Mouse (Mus musculus) frontal cortex, postnatal 36 days (tissue): ENCODE measurements around the gene Tmod4.

Experiments used
- DNase-seq, 2 experiments: peaks; one replicate each; pipeline ENCODE4 v3.0.0; 2022; ENCODE audit warnings: low spot score in 2 of 2

The Tmod4 gene

GRCm38 (mm10) chr3:95136336-95136735 is 12.1 kb downstream of the Tmod4 start:
- DNase-seq, result no peak

- DNase-seq, result no peak
Observed at GRCm38 (mm10) chr3:95139586-95140288, 15.5 kb downstream of the Tmod4 start.

GRCm38 (mm10) chr3:95140289-95140595 is 16.0 kb downstream of the Tmod4 start:
- DNase-seq, result no peak

- DNase-seq, result no peak
Observed at GRCm38 (mm10) chr3:95140795-95141194, 16.5 kb downstream of the Tmod4 start.

GRCm38 (mm10) chr3:95141474-95141873 is 17.2 kb downstream of the Tmod4 start:
- no peak for DNase-seq

GRCm38 (mm10) chr3:95141952-95142616 is 17.8 kb downstream of the Tmod4 start, which contains the start of gene Tnfaip8l2:
TSS of gene Tnfaip8l2 (minus strand) at chr3:95142360.
- no peak for DNase-seq

- DNase-seq, result peak; percentile 84 to 87
Observed at GRCm38 (mm10) chr3:95142617-95143011, 18.3 kb downstream of the Tmod4 start.

- no peak for DNase-seq
Observed at GRCm38 (mm10) chr3:95147924-95148323, 23.6 kb downstream of the Tmod4 start.

GRCm38 (mm10) chr3:95153874-95154273 is 29.6 kb downstream of the Tmod4 start:
- DNase-seq, result peak in 1 of 2 experiments; percentile 24

- DNase-seq, result no peak
Observed at GRCm38 (mm10) chr3:95159511-95159986, 35.3 kb downstream of the Tmod4 start.

- DNase-seq, result peak; percentile 83 to 86
Observed at GRCm38 (mm10) chr3:95159987-95160963, 36.0 kb downstream of the Tmod4 start, which contains the start of gene Sema6c. TSS of gene Sema6c (plus strand) at chr3:95160457.

- no peak for DNase-seq
Observed at GRCm38 (mm10) chr3:95161041-95161551, 36.8 kb downstream of the Tmod4 start.

GRCm38 (mm10) chr3:95161618-95162344 is 37.5 kb downstream of the Tmod4 start:
- no peak for DNase-seq

GRCm38 (mm10) chr3:95162345-95162628 is 38.0 kb downstream of the Tmod4 start:
- DNase-seq, result no peak

- no peak for DNase-seq
Observed at GRCm38 (mm10) chr3:95163419-95164255, 39.4 kb downstream of the Tmod4 start.

- no peak for DNase-seq
Observed at GRCm38 (mm10) chr3:95164256-95164550, 39.9 kb downstream of the Tmod4 start.

- DNase-seq, result no peak
Observed at GRCm38 (mm10) chr3:95164840-95165239, 40.6 kb downstream of the Tmod4 start.

GRCm38 (mm10) chr3:95169996-95170395 is 45.7 kb downstream of the Tmod4 start:
- DNase-seq, result no peak

- no peak for DNase-seq
Observed at GRCm38 (mm10) chr3:95171105-95171504, 46.8 kb downstream of the Tmod4 start.

- DNase-seq, result no peak
Observed at GRCm38 (mm10) chr3:95172526-95173255, 48.4 kb downstream of the Tmod4 start.
